Mouse (Mus musculus): Measurements from ENCODE around the gene Scarf2. TPM values are rescaled to one million over a fixed set of nuclear protein-coding genes. Genes with fewer than 3 reads are reported as not detected.

Gene Scarf2
- total and polyA plus RNA-seq, 3 experiments: 0.62 to 1.2 TPM; not detected in 1

DNA sequence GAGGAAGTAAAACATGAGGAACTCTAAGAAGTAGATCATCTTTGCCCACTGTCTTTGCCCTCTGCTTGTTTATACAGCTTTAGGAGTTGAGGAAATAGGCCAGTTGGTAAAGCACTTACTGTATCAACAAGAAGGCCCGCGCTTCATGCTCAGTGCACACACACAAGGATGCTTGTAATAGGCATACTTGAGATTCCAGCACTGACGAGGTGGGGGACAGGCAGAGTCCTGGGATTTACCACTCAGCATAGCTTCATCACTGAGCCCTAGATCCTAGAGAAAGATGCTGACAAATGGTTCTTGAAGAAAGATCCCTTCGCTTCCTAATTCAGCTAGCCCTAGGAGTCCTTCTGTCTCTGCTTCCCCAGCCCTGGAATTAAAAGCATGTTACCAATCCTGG, 16.1 kb downstream of the Scarf2 start (continued):
- no peak for TF ChIP-seq USF2 (IDR thresholded peaks at IDR 0.05; ENCODE audit: borderline replicate concordance in 1 of 2, insufficient read depth in 1 of 2, low read depth in 1 of 2, low read length in 2 of 2)

DNA sequence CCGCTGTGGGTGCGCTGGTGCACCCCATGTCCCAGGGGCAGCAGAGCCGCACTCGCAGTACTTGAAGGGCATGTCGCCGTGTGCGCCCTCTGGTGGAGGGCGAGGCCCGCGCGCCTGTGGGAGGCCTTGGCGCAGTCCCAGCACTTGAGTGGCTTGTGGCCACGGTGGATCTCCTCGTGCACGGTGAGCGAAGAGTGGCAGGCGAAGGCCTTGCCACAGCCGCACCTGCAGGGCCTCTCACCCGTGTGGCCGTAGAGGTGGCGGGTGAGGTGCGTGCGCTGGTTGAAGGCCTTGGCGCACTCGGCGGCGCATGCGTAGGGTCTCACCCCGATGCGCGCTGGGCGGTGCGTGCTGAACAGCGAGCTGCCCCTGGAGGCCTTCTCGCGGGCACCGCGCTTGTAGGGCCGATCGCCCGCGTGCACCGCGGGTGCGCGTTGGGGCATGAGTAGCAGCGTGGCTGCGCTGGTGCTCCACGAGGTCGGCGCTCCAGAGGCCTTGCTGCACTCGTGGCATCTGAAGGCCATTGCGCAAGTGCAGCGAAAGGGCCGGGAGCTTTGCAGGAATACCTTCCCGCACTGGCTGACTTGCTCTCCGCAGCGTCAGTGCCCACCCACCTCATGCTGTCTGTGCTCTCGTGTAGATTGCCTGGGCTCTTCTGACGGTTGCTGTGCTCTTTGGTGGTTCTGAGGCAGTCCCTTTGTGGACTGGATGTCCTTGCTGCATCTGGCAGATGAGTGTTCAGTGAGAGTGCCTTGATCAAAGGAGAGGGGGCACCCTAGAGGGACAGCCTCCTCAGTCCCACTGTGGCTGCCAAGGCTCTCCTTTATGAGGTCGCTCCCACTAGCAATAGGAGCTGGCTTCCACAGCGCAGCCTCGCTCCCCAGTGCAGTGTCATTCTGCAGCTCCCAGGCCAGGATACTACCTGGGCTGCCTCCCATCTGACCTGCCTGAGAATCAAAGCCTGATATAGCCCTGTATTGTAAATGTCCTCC, 18.6 kb downstream of the Scarf2 start:
- no peak overlapping the region for H3K27ac ChIP-seq (ENCODE audit: control insufficient read depth, low read depth, low read length)
- peak overlapping the region; percentile 62 for H3K9ac ChIP-seq (ENCODE audit: control insufficient read depth, low read depth, low read length, poor library complexity, severe bottlenecking)
- DNase-seq (ENCODE audit: low read depth, low spot score): peak; percentile 89
- 0 out of 4 replicates have a peak, but pooled peaks cover 0 to 2% of the 10 kb centered on the region in 2 experiments for H3K4me1 ChIP-seq (ENCODE audit: control insufficient read depth in 1 of 2, insufficient read depth in 2 of 2, low read length in 2 of 2)
- H3K9me3 ChIP-seq (replicated peaks; ENCODE audit: insufficient read depth, low read length): no peaks in the 10 kb centered on the region
- no peaks in the 10 kb centered on the region for H3K27me3 ChIP-seq (ENCODE audit: control insufficient read depth in 1 of 2, insufficient read depth in 2 of 2, low read length in 2 of 2)
- H3K36me3 ChIP-seq (ENCODE audit: control insufficient read depth in 1 of 2, insufficient read depth in 2 of 2, low read length in 2 of 2): no peaks in the 10 kb centered on the region
- H3K79me2 ChIP-seq (ENCODE audit: control insufficient read depth, insufficient read depth, low read length, poor library complexity): no peaks in the 10 kb centered on the region
- peak overlapping the region; percentile 41 to 49 for H3K4me3 ChIP-seq (ENCODE audit: control insufficient read depth in 1 of 2, insufficient read depth in 1 of 2, low read depth in 2 of 2, low read length in 2 of 2)
- TF ChIP-seq TBP (IDR thresholded peaks at IDR 0.05; ENCODE audit: low read depth, low read length) (no peak), MAX (IDR thresholded peaks at IDR 0.05; ENCODE audit: low read length) (peak; percentile 66; the same call in 1 of the 2 replicates), NELFE (IDR thresholded peaks at IDR 0.05; ENCODE audit: low read depth, low read length) (0 out of 2 replicates have a peak, but pooled peaks have one; percentile 38), CTCF (IDR thresholded peaks at IDR 0.05 in 2 of 3, conservative IDR thresholded peaks at IDR 0.05 in 1 of 3; ENCODE audit: control insufficient read depth in 1 of 3, insufficient read depth in 1 of 3, low read depth in 2 of 3, low read length in 3 of 3, poor library complexity in 1 of 3, severe bottlenecking in 1 of 3) (peak; percentile 83 to 90 (median 85)), POLR2A (IDR thresholded peaks at IDR 0.05; ENCODE audit: control insufficient read depth in 1 of 2, insufficient read depth in 1 of 2, low read depth in 1 of 2, low read length in 2 of 2, poor library complexity in 1 of 2) (peak; percentile 52 to 86), E2F4 (IDR thresholded peaks at IDR 0.05; ENCODE audit: borderline replicate concordance, low read depth, low read length) (no peak), SMC3 (IDR thresholded peaks at IDR 0.05; ENCODE audit: low read depth, low read length) (peak; percentile 76), MYC (IDR thresholded peaks at IDR 0.05; ENCODE audit: low read depth, low read length) (peak; percentile 35; the same call in 1 of the 2 replicates), SIN3A (IDR thresholded peaks at IDR 0.05; ENCODE audit: low read length) (peak; percentile 24; the same call in 1 of the 2 replicates), MXI1 (IDR thresholded peaks at IDR 0.05; ENCODE audit: low read depth, low read length) (no peak), ZMIZ1 (IDR thresholded peaks at IDR 0.05; ENCODE audit: low read depth, low read length) (0 out of 2 replicates have a peak, but pooled peaks have one; percentile 21), RAD21 (IDR thresholded peaks at IDR 0.05; ENCODE audit: low read depth, low read length) (peak; percentile 34), NRF1 (IDR thresholded peaks at IDR 0.05; ENCODE audit: insufficient read depth, low read depth, low read length, poor library complexity, severe bottlenecking) (peak; percentile 81), MEF2A (IDR thresholded peaks at IDR 0.05; ENCODE audit: extremely low read depth, insufficient replicate concordance, low read depth, low read length, poor library complexity, severe bottlenecking) (no peak), ETS1 (IDR thresholded peaks at IDR 0.05; ENCODE audit: low read depth, low read length) (no peak)
